Mouse (Mus musculus) embryo, embryonic 11.5 days (tissue): ENCODE data around the gene Pde4d.

Source experiments
- DNase-seq: peaks from one replicate; pipeline ENCODE4 v3.0.0-alpha.2; 2012; ENCODE audit warnings: low read depth, low spot score

Gene Pde4d

GRCm38 (mm10) chr13:109651790-109652605 is 1202.2 kb downstream of the Pde4d start:
- no peak for DNase-seq

GRCm38 (mm10) chr13:109652631-109653030 is 1202.9 kb downstream of the Pde4d start:
- no peak for DNase-seq

GRCm38 (mm10) chr13:109655390-109655789 is 1205.6 kb downstream of the Pde4d start:
- no peak for DNase-seq

- DNase-seq = no peak
Observed at GRCm38 (mm10) chr13:109659103-109659502, 1209.4 kb downstream of the Pde4d start.

- DNase-seq = no peak
Observed at GRCm38 (mm10) chr13:109661345-109661744, 1211.6 kb downstream of the Pde4d start.

GRCm38 (mm10) chr13:109662099-109662498 is 1212.4 kb downstream of the Pde4d start:
- DNase-seq = no peak

- DNase-seq = no peak
Observed at GRCm38 (mm10) chr13:109662731-109663130, 1213.0 kb downstream of the Pde4d start.

- no peak for DNase-seq
Observed at GRCm38 (mm10) chr13:109664956-109665802, 1215.4 kb downstream of the Pde4d start.

GRCm38 (mm10) chr13:109665803-109666403 is 1216.2 kb downstream of the Pde4d start:
- no peak for DNase-seq

- DNase-seq = no peak
Observed at GRCm38 (mm10) chr13:109669965-109670364, 1220.2 kb downstream of the Pde4d start.

- no peak for DNase-seq
Observed at GRCm38 (mm10) chr13:109671589-109672347, 1222.0 kb downstream of the Pde4d start.

- DNase-seq = no peak
Observed at GRCm38 (mm10) chr13:109677047-109677446, 1227.3 kb downstream of the Pde4d start.

- no peak for DNase-seq
Observed at GRCm38 (mm10) chr13:109677617-109678016, 1227.9 kb downstream of the Pde4d start.

GRCm38 (mm10) chr13:109678991-109679390 is 1229.2 kb downstream of the Pde4d start:
- DNase-seq = no peak

GRCm38 (mm10) chr13:109680229-109680628 is 1230.5 kb downstream of the Pde4d start:
- DNase-seq = no peak

GRCm38 (mm10) chr13:109681699-109682293 is 1232.0 kb downstream of the Pde4d start:
- no peak for DNase-seq

GRCm38 (mm10) chr13:109683001-109683400 is 1233.3 kb downstream of the Pde4d start:
- DNase-seq = no peak

- no peak for DNase-seq
Observed at GRCm38 (mm10) chr13:109684985-109685295, 1235.2 kb downstream of the Pde4d start.

GRCm38 (mm10) chr13:109685296-109686115 is 1235.8 kb downstream of the Pde4d start:
- peak; percentile 23 for DNase-seq
